Mouse (Mus musculus) cerebellum, adult 18-20 months (tissue): ENCODE measurements around the gene Aes.

Experiments
- DNase-seq, 2 experiments: peaks; one replicate each; pipeline ENCODE4 v3.0.0; 2021

Aes gene

DNA sequence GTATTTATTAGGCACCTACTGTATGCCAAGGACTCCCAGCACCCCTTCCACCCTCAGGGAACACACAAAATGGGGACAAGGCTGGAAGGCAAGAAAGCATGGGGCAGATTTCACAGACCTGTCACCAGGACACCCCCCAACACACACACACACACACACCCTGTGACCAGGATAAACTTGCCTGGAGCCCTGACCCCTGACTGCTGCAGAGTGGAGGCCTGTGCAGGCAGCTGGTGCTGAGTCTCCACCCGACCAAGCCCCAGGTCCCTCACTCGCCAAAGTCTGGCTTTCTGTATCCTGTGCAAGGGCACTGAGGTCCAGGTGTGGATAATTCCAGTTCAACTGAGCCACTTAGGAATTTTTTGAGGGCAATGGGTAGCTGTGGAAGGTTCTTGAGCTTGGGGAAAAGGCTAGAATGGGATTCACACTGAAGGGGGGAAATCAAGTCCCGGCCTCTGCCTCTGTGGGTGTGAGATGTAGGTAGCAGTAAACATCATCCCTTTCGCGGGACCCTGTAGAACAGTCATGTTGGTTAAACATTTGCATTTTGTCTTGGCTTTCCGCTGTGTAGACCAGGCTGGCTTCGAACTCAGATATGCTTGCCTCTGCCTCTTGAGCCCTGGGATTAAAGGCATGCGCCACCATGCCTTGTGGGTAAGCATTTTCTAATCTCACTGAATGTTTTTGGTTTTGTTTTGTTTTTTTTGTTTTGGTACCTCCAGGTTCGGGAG is 10.4 kb downstream of the Aes start:
- no peak for DNase-seq

DNA sequence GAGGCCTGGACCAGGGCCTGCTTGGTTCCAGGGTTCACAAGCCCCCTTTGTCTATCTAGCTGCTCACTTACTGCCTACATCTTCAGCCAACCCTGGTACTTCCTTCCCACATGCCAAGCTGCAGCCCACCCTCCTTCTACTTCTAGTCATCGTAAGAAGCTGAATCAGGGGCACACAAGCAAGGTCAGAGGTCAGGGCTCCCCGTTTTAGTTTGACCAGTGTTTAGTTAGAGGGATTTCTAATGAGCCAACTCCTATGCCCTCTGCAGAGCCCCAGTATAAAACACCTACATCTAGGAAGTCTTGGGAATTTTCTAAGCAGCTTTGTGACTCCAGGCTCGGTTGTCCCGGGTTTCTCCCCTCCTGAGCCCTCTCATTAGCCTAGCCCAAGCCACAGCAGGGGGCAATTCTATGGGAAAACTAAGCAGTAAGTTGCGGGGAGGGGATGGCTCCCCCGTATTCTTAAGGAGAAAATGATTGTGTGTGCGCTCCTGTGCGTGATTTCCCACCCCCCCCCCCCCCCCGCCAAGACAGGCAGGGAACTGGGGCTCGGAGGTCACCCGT is 11.0 kb downstream of the Aes start:
- no peak for DNase-seq

DNA sequence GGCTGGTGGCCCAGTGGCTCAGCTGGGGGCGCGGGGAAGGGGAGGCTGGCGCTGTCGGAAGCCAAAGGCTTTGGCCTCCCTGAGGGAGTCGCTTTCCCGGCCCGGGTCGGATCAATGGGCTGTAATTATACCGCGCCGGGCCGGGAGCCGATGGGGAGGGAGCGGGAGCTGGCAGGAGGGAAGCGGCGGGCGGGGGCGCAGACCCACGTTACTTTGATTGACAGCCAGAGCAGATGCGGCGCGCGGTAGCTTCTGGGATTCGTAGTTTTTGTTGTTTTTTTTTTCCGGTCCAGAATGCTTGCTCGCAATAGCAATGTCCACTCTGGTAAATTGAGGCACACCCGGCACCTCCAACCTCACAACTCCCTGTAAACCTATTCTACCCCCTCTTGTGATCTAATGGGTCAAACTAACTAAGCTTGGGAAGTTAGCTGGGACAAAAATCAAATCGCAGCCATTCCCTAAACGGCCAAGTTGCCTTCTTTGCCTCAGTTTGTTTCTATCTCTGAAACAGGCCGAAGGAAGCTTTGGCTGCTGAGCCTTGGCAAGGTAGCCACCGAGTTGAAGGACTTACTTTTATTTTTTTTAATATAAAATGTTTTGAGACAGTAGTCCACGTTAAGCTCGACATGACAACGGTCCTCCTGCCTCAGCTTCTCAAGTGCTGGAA is 11.7 kb downstream of the Aes start:
- peak; percentile 96 to 97 for DNase-seq

DNA sequence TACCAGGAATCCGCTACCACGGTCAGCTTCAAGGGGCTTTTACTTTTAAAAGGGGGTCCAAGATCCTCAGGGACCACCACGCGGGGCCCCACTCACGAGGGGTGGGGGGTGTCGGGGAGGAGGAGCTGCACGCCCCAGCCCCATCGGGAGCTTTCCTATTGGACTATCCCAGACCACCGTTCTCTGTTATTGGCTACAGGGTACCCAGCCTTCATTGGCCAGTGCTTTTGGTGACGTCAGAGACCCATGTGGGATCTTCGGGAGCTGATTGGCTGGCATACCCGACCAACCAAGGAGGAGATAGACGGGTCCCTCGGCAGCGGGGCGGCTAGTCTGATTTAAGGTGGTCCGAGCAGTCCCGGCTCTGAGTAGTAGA is 12.2 kb downstream of the Aes start:
- DNase-seq: peak; percentile 97 to 100

DNA sequence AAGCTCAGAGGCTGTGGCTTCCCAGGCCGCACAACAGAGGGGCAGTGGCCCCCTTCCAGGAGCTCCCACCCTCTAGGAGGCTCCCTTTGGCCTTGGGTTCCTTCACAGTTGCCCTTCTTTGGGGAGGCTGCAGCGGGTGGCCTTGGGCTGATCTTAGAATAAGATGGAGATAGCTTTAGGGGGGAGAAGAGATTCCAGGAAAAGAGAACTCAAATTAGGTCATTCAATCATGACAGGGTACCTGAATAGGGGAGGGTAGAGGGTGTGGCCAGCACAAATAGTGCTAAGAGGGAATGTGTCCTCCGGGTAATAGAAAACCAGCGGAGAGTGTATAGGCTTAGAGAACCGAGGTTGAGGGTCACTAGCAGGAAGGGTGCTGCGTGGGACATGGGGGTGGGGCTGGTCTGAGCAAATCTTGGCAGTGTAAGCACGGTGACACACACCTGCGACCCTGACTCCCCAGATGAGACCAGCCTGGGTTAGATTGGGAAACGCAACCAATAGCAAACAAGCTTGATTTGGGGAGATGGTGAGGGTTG is 12.9 kb downstream of the Aes start:
- peak; percentile 40 to 58 for DNase-seq

DNA sequence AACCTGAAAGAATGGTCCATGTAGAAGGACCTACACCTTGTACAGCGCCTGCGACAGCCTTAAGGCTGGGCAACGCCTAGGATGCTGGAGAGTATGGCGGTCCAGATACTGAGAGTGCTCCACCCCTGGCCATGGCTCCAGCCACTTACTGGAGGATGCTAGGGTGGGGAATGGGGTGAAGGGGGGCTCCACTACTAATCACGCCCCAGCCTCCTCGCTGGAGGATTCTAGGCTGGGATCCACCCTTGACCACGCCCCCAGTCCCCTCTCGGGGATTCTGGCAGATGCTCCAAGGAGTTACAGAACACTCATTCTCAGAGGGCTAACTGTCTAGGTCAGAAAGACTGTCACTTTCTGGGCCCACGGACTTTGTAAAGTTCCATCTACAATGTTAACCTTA is 13.7 kb downstream of the Aes start:
- DNase-seq: no peak

DNA sequence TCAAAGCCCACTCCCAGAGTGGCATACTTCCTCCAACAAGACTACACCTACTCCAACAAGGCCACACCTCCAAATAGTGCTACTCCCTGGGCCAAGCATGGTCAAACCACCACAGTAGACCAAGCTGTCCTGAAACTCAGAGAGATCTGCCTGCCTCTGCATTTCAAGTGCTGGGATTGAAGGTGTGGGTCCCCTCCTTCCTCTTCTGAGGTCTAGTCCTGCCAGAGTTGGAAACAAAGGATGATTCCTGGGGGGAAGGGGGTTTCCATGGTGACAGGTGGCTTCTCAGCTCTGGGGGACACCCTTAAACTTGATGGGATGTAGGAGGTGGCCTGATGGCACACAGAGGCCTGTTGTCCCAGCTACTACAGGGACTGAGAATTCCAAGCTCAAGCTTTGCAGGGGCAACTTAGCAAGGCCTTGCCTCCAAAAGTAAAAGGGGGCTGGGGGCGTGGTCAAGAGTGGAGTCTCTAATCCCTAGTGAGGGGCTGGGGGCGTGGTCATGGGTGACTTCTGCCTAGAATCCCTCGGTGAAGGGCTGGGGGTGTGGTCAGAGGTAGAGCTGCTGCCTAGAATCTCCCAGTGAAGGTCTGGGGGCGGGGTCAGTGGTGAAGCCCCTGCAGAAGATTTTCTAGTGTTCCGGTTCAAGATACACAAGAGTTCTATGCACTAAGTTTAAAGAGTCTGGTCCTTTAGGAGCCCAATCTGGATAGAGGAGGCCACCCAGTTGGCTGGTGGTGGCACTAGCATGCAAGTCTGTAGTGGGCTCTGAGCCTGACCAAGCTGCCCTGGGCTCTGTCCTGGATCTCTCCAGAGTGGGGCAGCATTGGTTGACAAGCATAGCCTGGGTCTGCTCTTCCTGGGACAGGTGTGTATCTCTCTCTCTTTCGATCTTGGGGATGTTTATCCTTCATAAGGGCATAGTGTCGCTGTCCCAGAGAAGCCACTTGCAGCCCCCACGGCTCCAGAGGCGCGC is 15.1 kb downstream of the Aes start, which contains the start of gene Tle2:
Gene Tle2 (plus strand): TSS at position 481 of the 976 bp plus-strand sequence.
- DNase-seq: peak; percentile 54 to 60

DNA sequence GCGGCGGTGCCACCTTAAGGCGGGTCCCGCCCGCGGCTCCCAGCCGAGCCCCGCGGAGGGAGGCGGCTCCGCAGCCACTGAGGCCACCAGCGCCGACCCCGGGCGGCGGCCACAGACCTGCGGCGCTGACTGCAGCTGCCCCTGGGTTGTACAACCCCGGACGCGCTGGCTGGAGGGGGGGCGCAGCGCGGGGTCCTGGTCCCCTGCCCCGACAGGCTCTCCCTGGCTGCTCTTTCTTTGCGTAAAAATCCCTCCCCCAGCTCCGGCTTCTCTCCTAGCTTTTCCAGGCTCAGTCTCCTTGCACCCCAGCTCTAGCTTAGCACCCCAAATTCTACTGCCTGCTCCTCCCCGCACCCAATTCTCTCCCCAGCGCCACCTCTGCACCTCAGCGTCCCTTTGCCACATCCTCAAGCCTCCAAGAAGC is 15.9 kb downstream of the Aes start:
- peak; percentile 69 to 80 for DNase-seq

DNA sequence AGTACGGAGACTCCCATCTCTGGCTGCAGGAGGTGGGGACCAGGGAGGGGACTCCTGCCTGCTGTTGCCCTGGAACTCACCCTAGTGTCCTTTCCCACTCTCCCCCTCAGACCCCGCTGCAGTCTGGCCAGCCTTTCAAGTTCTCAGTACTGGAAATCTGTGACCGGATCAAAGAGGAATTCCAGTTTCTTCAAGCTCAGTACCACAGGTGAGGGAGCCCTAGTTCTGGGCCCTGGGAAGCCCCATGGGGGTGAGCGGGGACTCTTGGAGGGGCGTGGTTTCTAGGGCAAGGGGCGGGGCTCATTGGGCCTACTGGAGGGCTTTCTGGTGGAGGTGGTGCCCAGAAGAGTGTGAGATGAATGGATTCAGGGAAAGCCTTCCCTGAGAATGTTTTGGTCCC is 16.4 kb downstream of the Aes start:
- peak; percentile 65 to 69 for DNase-seq

DNA sequence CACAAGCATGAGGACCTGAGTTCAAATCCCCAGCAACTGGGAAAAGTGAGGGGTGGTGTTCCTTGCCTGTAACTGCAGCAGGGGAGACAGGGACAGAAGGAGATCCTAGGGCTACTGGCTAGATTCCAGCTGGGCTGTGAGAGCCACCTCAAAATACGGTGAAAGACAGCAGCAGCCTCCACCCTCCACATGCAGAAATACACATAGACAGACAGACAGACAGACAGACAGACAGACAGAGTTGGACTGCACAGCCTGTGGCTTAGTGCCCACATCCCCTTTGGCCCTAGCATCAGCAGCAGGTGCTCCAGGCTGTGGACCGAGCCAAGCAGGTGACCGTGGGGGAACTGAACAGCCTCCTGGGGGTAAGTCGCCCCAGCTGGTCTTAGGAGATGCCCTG is 20.7 kb downstream of the Aes start:
- DNase-seq: peak in 1 of 2 experiments; percentile 58

DNA sequence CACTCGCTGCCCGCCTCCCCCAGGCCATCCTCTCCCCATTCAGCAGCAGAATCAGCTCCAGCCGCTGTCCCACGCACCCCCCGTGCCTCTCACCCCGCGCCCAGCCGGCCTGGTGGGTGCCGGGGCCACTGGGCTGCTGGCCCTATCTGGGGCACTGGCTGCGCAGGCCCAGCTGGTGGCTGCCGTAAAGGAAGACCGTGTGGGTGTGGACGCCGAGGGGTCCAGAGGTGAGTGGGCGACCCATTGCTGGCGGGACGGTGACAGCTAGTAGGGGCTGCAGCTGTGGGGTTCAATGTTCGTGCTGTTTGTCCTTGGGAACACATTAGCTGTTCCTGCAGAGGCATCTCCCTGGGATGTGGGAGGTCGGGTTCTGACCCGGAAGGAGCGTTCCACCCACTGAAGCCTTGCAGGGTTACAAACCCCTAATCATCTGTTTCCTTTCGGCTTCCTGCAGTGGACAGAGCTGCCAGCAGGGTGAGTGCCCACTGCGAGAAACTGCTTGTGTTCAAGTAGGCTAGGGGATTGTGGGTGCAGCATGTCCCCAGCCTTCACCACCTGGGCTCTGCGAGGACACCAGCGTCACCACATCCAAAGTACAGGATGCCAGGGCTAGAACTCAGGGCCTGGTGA is 21.3 kb downstream of the Aes start:
- no peak for DNase-seq

DNA sequence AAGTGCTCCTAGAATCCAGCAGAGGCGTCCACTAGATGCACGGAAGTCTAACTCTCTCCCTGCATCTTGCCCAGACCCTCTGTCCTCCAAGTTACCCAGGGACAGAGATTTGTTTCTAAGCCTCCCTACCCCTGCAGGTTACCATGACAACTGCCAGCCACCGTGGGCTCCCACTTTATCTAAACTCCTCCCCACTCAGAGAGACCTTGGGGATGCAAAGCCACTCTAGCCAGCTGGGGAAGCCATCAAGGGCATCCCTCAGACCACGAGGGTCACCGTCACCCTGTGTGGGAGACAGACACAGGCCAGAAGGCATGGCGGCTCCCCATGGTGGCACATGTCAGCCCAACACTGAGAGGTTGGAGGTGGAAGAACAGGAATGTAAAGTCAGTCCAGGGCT is 24.1 kb downstream of the Aes start:
- DNase-seq: no peak

DNA sequence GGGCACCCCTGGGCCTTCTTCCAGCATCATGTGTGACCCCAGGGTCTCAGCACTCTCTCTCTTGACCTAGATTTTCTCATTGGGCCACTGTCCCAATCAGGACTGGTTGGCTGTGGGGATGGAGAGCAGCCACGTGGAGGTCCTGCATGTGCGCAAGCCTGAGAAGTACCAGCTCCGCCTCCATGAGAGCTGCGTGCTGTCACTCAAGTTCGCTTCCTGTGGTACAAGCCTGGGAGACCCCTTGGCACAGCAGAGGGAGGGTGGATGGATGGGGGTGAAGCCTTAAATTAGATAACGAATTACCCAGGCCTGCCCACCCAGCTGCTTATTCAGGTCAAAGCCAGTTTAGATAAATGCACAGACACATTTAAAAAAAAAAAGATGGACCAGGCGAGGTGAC is 29.5 kb downstream of the Aes start:
- DNase-seq: no peak

DNA sequence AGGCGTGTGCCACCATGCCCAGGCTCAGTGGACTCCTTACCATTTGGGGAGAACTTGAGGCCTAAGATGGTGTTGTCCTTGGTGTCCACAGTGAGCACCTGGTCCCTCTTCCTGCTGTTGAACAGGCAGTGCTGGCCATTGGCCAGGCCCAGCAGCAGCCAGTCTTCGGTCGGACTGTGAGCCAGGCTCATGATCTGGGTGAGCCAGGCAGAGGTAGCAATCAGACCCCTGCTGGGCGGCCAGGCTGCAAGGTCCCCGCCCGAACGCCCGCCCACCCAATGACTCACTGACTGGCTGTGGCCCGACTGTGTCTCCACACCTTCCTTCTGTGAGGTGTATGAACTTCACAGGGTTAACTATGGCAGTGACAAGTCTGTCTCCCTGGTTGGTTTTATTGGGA is 32.6 kb downstream of the Aes start:
- DNase-seq: peak in 1 of 2 experiments; percentile 54

DNA sequence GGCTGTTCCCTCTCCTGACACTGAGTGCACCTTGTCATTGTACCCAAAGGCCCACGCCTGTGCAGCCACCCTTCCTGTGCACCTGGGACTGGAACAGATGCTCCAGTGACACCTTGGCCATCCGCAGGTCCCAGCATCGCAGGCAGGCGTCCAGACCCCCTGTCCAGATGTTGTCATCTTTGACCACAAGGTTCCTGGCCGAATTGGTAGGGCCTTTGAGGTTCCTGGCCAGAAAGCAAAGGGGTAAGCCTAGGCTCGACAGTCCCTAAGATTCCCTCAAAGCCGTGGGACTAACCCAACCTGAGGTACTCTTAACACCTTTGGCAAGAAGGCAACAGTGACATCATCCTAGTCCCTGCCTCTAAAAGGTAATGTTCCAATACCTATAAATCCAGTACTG is 33.3 kb downstream of the Aes start:
- peak in 1 of 2 experiments; percentile 21 for DNase-seq

DNA sequence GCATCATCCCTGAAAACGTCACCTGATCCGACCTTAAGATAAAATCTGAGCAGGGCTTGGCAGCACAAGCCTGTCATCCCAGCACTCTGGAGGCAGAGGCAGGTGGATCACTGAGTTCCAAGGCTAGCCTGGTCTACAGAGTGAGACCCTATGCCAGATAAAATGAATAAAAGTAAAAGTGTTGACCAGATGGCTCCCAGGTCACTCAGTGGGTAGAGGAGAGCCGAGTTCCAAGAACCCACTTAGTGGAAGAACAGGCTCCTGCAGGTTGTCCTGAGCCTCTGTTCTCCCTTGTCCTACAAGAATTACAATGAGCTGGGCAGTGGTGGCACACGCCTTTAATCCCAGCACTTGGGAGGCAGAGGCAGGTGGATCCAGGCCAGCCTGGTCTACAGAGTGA is 33.9 kb downstream of the Aes start:
- DNase-seq: peak in 1 of 2 experiments; percentile 41

DNA sequence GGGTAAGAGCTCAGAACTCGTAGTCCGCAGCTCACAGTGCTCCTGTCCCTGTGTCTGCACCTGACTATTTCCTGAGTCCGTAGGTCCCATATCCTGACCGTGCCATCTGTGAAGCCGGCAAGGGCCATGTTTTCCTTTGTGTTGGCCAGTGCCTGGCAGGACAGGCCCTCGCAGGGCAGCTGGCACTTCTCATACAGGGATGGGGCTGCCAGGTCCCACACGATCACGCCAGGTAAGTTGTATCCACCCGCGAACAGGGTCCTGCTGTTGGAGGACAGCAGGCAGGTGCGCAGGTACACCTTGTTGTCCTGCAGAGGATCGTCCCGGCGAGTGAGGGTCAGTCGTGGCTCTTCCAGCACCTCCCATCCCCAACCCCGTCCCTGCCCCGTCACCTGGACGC is 34.6 kb downstream of the Aes start:
- DNase-seq: peak; percentile 65 to 75

DNA sequence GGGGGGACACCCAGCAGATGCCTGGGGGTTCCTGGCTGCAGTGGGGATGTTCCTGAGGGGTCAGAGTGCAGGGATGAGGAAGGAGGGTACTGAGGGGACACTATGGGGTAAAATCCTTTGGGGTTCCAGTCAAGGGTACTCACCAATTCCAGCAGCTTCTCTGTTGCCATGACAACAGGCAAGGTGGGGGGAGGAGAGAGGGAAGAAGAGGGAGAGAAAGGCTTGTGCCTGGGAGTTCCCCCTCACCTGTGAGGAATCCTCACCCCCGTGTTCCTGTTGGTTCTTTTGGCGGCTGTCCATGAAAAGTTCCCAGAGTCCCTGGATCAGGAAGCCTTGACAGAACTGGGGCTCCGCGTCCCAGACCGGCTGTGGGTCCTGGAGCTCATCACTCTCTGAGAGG is 36.3 kb downstream of the Aes start:
- peak in 1 of 2 experiments; percentile 27 for DNase-seq

DNA sequence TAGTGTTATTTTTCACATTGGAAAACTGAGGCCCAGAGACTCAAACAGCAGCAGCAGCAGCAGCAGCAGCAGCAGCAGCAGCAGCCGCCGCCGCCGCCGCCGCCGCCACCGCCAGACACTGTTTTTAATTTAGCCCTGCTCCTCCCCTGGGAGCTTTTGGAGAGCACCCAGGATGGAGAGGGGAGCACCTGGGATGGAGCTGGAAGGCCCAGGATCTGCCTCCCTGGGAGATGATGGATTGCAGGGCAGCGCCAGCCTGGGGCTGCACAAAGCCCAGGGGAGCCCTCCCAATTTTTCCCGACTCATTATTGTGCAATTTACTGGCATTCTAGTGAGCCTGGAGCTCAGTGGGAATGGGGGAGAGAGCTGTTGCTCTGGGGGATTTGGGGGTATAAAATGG is 37.3 kb downstream of the Aes start:
- DNase-seq: peak in 1 of 2 experiments; percentile 7

DNA sequence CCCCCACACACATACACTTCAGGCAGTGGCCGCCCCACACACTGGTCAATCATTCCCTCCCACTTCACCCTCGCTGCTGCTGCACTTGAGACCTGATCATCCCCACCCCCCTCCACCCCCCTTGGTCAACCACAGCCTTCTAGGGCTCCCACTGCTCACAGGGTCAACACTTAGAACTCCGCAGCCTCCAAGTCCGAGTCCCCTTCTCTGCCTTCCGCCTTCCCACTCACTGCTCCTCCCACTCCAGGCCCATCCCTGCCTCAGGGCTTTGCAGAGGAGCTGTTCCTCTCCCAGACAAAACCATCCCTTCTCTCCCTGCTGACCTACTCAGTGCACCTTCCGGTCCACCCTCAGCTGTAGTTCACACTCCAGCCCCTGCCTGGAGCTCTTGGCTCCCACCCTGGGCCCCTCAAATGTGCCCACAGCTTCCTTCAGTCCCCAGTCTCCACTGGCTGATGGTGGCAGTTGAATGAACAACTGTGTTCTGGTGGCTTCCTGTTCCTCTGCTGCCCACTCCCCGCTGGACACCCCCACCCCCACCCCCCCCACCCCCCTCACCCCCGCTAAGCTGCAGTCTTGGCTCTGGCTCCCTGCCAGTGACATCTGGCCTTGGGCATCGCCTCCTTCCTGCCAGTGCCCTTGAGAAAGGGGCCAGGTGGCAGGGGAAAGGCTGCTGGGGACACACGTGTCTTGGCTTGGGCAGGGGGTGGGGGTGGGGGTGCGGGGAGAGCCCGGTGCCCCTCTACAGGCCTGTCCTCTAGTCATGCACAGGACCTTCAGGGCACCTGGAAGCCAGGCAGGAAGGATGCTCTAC is 38.1 kb downstream of the Aes start:
- peak in 1 of 2 experiments; percentile 19 for DNase-seq

DNA sequence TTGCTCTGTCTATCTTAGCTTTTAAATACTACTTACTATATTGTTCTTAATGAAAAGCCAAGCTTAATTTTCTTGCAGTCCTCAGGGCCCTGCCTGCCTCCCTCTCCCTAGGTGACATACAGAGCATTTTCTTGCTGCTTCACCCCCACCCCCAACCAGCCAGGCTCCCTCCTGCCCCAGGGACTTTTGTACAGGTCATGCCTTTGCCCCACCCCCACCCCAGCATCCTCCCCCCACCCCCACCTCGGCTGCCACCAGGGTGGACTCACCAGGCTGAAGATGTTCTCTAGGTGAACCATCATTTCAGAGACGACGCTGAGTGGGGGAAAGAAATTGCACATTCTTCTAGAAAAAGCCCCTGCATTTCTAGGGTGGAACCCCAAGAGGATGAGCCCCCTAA is 39.1 kb downstream of the Aes start:
- DNase-seq: peak in 1 of 2 experiments; percentile 5
